Mouse (Mus musculus) fibroblast of lung, adult 2 months (primary cell): ENCODE data around the gene Snrnp35.
"Not testable (repeated sequence)": the region's sequence is repeated elsewhere in the genome, so short reads cannot be mapped to it uniquely, and the experiment has no call there.

Experiments used
- DNase-seq: peaks from one replicate; pipeline ENCODE4 v3.0.0-alpha.2; 2011; ENCODE audit warnings: low read depth

Gene Snrnp35

DNA sequence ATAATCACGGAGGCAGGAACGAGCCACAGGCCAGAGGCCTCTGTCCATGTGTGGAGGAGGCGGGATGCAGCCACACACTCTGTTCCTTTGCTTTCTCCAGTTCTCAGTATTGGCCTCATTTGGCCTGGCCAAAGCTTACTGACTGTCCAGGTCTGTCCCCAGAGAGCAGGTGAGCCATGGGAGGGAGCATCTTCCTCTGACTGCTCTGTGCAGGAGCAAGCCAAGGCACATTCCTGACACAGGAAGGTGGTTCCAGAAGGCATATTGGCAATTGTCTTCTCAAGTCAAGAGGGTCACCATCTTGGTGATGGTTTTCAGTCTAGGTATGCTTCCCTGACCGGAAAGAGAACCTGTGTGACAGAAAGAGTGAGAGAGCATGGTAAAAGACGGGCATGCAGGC is 19.5 kb upstream of the Snrnp35 start:
- DNase-seq: no peak

DNA sequence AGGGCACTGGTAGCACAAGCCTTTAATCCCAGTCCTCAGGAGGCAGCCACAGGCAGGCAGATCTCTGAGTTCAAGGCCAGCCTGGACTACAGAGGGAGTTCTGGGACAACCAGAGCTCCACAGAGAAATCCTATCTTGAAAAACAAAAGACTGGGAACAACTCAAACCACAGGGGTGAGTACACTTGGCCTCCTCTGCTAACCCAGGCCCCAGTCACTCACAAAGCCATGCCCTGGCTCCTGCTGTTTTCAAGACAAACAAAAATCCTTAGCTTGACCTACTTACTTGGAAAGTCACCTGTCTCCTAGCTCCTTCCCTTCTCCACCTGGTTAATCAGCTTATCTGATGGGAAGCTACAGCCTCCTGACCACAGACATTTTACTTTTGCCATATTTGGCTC is 18.0 kb upstream of the Snrnp35 start:
- no peak for DNase-seq

DNA sequence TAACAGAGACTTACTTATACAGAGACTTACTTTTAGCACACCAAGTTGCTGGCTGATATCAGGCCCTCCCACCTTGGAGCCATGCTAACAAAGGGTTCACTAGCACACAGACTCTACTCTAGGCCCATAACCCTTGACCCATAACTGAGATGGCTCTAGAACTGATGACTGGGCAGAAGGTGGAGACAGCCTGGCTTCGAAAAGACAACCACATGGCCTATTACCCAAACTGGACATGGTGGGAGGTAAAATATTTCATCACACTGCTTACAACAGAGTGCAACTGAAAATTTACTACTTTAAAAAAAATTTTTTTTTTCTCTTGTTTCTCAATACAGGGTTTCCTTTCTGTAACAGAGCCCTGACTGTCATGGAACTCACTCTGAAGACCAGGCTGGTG is 15.2 kb upstream of the Snrnp35 start:
- DNase-seq: no peak

DNA sequence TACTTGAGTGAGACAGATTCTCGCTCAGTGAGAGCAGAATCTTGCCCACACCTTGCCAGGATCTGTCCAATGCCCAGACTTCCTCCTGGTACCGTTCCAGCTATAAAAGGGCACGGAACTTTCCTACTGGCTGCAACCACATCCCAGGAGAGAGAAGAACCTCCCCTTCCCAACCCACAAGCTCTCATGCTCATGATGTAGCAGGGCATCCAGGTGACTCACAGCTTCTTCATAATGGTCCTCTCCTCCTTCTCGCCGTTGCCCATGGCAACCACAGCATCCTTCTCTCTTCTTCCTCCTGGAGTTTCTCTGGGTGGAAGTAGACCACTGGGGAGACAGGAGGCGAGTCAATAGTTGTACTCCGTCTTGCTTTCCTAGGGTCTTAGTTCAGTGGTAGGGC is 14.6 kb upstream of the Snrnp35 start:
- no peak for DNase-seq

DNA sequence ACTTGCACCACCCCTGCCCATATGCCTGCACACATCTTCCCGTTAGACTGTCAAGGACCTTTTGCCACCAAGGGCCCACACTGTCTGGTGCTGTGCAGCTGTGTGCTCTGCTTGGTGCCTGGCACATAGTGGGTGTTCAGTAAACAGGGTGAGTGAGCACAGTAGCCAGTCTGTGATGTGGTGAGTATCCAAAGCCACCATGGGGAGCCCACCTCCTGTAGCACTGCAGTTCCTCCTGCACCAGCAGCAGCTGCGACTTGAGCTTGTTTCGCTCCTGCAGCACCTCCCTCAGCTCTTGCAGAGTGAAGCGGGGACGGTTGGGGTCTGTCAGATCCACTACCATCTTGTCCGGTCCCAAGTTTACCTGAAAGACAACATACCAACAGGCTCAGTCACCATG is 13.4 kb upstream of the Snrnp35 start:
- no peak for DNase-seq

DNA sequence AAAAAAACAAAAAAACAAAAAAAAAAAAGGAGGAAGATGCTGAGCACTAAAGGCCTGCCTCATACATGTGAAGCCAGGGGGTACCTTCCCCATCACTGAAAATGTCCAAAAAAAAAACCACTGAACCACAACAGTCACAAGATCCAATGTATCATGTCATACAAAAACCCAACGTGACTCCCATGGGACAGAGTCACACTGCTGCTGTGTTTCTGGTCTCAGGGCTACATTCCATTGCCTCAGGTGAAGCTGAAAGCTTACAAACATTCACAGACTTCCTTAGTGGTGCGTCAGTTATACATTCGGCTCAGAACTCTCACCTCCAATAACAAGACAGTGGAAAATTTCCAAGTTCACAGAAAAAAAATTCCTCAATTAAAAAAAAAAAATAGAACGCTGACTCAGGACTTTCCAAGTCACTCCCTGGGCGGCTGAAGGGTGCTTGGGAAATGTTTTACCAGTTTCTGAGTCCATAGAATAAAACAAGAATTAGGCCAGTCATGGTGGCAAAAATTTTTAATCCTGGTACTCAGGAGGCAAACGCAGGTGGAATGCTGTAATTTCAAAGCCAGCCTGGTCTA is 12.3 kb upstream of the Snrnp35 start:
- no peak for DNase-seq

DNA sequence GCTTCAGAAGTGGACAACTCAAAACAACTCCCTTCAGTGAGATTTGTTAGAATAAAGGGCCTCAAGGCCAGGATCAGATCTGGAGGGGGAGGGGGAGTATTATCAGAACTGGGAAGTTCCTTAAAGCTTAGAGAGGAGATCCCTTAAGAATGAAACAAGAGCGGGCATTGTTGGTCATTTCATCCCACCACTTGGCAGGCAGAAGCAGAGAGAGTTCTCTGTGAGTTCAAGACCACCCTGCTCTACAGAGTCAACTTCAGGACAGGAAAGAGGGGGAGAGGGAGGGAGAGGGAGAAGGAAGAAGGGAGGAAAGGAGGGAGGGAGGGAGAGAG is 4.1 kb upstream of the Snrnp35 start:
- no peak for DNase-seq

DNA sequence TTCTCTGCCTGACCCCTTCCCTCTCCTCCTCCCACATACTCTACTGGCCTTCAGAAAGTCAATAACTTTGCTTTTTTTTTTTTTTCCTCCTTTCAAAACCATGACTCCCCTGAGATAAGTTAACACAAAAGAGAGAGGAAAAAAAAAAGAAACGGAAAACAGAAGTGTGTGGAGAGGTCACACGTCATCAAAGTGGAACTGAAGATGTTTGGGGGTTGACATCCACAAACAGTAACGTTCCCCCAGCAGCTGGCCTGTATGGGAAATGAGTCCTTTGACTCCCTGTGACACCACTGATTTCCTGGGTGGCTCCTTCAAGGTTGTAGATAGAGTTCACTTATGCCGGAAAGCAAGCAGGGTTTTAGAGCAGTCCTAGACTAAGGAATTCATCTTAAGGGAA is 2.8 kb upstream of the Snrnp35 start:
- no peak for DNase-seq

DNA sequence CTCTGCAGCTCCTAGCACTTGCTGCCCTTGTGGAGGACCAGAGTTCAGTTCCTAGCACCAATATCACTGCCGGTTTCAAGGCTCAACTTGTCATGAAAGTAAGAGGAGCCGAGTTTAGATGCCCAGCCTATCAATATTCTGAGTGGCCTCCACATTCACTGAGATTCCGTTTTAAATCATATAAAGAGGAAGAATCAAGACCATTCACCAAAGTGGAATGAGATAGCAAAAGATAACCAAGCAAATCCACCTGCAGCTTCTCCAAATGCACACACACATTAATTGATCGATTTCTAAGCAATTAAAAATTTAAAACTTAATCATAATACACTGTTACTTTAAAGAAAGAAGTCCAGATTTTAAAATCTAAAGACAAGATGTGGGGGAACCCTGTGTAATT is 1.2 kb upstream of the Snrnp35 start:
- DNase-seq: no peak

DNA sequence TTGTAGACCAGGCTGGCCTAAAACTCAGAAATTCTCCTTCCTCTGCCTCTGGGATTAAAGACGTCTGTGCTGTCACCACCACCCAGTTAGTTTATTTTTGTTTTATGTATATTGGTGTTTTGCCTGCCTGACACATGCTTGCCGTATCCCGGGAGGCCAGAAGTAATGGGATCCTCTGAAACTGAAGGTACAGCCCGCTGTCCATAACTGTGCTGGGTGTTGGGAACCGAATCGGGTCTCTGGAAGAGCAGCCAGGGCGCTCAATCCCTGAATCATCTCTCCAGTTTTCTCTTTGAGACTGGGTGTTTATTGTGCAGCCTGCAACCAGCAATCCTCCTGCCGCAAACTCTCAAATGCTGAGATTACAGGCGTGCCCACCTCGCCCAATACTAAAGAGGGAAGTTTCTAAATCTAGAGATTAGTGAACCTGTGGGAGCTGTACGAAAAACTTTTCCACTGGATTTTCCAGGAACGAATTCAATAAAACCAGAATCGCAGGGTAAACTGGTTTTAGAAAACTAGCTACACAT is 433 bp upstream of the Snrnp35 start:
- no peak for DNase-seq

DNA sequence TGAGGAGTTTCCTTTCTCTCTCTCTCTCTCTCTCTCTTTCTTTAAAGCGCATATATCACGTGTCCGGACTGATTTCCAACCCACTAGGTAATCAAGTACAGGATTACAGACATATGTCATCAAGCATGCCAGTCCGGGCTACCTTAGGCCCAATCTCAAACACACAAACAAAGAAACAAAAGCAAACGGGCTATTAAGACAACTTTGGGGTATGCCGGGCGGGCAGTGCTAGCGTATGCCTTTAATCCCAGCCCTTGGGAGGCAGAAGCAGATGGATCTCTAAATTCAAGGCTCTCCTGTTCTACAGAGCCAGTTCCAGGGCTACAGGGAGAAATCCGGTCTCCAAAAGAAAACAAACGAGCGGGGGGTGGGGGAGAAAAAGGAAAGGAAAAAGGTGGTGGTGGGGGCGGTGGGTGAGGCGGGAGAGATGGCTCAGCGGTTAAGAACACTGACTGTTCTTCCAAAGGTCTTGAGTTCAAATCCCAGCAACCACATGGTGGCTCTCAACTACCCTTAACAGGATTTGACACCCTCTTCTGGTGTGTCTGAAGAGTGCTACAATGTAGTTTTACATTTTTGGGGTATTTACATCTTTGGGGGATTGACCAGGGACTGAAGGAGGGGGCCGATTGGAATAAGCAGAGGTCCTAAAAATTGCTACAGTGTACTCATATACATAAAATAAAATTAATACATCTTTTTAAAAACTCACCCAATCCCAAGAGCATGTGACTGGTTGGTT is 892 bp downstream of the Snrnp35 start:
- DNase-seq: no peak

DNA sequence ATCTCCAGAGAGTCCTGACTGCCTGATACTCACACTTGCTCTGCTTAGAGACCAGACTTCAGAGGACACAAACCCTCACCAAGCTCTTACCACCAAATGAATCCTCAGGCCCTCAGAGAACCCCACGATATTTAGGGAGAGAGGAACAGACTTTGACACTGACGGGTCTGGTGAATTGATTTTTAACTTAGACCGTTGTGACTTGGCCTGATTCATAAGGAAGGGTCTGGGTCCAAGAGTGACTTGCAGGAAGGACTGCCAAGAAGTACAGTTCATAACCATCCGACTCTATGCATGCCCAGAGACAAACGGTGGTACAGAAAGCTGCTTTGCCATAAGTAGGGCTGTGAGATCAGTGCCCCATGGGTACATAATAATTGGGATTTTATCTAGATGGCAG is 2.7 kb downstream of the Snrnp35 start:
- DNase-seq: no peak

DNA sequence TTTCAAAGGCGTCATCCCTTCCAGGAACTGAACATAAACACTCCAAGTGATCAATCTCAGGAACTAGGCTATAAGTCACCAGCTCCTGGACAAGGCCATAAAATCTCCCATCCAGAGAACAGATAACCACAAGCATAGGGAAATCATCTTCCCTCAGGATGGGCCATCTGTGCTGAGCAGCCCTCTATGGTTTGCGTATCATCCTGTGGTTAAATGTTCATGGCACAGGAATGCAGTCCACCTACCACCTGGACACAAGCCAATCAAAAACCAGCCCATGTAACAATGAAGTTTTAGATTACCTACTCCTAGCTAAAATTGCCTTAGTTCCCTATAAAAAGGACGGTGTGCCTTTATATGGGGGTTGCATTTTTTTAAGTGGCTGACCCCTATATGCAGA is 6.0 kb downstream of the Snrnp35 start:
- no peak for DNase-seq

DNA sequence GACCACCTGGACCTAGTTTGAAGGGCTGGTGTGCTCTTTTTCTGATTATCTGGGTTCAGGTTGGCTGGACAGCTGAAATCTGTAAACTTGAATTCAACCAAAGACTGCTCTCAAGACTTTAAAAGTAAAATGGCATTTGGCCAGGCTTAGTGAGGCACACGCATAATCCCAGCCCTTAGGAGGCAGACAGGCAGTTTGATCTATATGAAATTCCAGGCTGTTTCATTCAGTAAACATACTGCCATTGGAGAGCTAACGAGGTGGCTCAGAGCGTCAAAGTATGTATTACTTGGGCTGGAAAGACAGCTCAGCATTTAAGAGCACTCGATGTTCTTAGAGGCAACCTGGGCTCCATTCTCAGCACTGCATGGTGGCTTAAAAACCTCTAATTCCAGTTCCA is 8.8 kb downstream of the Snrnp35 start:
- DNase-seq: no peak

DNA sequence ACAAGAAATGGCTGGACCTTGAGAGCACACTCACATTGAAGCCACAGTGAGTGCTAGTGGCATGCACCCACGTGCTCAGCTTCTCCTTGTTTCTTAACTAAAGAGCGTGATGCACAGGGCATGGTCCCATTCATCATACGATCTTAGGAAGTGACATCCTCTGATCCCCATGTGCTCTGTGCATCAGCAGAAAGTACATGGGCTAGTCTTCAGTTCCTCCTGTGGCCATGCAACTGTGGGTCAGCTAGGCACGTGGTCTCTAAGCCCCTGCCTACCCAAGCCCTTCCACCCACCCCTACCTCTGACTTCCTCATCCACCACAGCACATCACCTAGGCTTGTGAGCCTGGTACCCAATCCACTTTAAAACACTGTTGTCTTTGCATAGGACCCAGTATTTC is 9.7 kb downstream of the Snrnp35 start:
- no peak for DNase-seq

DNA sequence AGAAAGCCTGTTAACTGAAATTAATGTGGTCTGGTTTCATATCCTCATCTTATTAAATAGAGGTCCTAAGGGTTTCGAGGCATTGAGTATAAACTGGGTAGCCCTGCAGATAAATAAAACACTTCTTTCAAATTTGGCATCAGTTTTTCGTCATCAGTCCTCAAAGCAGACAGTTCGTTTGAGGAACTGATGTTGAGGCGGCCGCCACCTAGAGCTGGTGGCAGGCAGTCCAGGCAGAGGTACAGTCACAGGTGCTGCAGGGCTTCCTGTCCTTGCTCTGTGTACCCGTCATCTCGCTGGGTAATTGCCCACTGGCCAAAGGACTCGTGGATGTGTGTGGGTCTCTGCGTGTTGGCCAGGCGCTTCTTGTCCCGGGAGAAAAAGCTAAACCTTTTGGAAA is 10.5 kb downstream of the Snrnp35 start:
- DNase-seq: no peak

DNA sequence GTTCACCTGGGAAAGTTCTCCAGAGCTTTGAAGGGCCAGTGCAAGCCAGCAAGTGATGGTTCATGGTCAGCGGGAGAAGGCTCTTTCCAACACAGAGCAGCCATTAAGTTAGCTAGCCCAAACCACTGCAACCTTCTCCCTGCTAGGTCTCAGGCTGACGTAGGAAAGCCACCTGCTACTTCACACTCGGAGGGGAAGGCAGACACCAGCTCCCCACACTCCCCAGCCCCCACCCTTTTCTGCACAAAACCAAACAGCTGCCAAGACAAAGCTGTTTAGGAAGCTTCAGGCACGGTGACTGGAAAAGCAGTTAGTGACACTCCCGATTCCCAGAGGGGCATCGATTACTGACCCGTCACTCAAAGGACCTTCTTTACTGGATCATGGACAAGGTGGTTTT is 12.6 kb downstream of the Snrnp35 start:
- no peak for DNase-seq

DNA sequence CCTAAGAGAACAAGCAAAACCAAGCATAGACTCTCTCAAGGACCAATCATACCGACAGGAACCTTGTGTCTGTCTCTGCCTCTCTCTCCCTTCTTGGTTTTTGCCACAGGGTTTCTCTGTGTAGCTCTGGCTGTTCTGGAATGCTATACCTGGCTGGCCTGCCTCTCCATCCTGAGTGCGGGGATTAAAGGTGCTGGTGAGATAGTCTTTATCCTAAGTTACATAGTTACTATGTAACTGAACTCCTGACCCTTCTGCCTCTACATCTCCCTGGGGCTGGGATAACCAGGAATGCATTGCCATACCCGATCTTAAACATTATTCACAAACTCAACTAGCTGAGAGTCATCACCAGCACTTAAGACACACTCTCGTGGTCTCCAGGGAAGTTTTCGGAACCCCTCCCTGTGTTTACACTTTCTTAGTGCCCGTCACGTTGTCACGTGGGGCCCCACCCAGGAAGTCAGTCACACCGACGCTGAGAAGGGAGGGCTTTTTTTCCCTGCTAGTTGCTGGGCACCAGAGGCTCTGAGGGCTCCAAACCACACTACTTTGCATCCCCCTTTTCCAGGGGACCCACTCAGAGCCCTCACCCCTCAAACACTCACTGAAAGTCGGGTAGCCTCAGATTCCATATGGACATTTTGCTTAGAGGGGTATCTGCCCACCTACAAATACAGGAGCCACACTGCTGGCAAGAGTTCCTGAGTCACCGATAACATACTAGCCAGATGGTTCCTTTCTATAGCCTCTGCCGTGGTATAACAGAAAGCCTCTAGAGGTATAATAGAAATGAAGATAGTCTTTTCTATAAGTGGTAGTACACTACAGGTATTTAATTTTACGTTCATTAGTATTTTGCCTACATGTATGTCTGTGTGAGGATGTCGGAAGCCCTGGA is 13.9 kb downstream of the Snrnp35 start:
- DNase-seq: no peak

DNA sequence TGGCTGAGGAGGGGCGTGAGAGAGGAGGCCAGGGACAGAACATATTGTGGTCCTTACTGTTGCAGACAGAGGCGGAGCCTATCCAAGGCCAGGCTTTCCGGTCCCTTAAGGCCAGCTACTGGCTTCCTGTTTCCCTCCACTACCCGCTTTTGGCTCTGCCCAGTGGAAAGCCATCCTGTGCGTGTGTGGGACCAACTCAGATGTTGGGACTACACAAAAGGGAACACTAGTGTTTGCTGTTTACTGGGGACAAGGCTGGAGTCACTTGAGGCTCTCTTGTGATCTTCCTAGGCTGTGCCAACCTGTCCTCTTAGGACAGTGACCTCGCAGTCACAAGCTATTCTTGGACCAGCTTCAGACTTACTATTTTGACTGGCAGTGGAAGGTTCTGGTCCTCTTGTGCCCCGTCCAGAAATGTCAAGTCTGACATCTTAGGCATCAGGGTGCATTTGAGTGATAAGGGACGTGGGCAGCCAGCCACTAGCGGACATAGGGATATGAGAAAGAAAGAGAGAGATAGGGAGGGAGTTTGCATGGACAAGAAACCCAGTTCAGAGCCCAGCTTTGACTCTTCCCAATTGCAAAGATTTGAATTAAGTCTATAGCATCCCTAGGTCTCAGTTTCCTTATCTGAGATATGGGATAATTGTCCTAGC is 15.4 kb downstream of the Snrnp35 start:
- no peak for DNase-seq

DNA sequence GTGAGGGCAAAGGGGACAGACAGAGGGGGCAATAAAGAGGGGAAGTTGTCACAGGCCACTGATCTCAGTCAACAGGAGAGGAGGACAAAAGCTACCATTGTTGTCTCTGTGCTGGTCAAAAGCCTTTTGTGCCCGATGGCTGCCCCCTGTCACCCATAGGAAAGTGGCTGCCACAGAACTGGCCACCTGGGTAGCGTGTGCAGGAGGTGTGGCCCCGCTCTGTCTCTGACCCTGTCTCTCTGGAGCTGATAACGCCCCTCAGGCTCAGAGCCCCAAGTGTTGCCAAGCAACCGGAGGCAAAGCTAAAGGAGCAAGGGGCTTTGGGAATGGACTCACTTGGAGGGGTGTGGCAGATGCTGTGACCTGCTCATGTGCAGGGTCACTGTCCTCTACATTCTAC is 16.1 kb downstream of the Snrnp35 start:
- DNase-seq: no peak

DNA sequence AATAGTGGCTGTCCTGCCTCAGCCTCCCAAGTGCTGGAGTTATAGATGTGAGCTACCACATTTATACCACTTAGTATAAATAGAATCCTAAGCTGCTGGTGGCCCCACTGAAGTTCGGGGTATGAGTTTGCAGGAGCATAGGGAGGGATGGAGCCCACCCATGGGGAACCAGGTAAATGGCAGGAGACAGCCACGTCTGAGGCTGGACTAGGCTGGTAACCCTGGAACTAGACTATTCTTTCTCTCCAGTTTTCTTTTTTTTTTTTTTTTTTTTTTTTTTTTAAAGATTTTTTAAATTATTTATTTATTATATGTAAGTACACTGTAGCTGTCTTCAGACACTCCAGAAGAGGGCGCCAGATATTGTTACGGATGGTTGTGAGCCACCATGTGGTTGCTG is 17.1 kb downstream of the Snrnp35 start:
- not testable (repeated sequence) for DNase-seq

DNA sequence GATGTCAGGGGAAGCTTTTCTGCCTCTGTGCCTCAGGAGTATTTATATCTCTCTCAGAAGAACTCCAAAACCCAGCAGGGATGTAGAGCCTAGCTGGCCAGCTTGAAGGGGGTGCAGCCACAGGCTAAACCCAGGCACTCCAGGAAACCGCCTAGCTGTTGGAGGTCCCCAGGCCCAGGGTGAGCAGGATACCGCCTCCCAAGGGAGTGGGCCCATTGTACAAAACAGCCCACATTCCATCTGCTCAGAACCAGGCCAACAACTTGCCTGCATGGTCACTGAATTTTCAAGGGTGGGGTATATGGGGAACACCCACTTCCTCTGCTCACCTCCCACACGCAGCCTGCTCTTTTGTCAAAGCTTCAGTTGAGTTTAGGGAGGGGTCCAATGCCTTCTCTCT is 17.6 kb downstream of the Snrnp35 start:
- DNase-seq: no peak

DNA sequence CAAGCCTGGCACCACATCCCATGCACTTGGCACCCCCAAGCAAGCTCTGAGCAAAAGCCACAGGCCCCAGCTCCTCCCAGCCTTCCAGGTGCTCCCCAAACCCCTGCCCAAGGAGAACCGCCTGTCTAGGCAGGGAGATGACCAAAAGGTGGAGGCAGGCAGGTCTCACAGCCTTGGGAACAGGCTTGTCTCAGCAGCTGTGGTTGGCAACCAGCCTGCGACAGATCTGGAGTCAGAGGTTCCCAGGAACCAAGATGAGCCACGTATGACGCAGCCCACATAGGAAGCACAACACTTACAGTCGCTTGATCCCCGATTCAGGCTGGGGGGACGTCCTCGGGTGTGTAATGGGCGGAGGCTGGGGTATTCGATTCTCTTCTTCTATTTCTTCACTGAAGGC is 18.6 kb downstream of the Snrnp35 start:
- DNase-seq: no peak
